Mouse (Mus musculus) lung, embryonic 16.5 days (tissue): ENCODE data around the gene Cgas. TPM values are rescaled to one million over a fixed set of nuclear protein-coding genes. Genes with fewer than 3 reads are reported as not detected.
"Not testable (repeated sequence)": the region's sequence is repeated elsewhere in the genome, so short reads cannot be mapped to it uniquely, and the experiment has no call there.

Experiments
- ATAC-seq: fragments of 200-750 bp; cut with Nextera tagmentation; 2 replicates; pipeline ENCODE4 v1.8.0; 2017; ENCODE audit warnings: low read depth, mild to moderate bottlenecking, moderate library complexity
- H3K27ac ChIP-seq: fragments of 300-500 bp; sonication (generic); 2 replicates; pipeline ENCODE4 v1.5.1; 2014; ENCODE audit warnings: mild to moderate bottlenecking, control low read depth, low read length
- H3K27me3 ChIP-seq: fragments of 300-500 bp; sonication (generic); 2 replicates; pipeline ENCODE4 v1.6.1; 2014; ENCODE audit warnings: low read depth, low read length, mixed read lengths; ENCODE audit not compliant: control insufficient read depth, insufficient read depth
- H3K36me3 ChIP-seq: fragments of 300-500 bp; sonication (generic); 2 replicates; pipeline ENCODE4 v1.6.1; 2014; ENCODE audit warnings: low read length; ENCODE audit not compliant: control insufficient read depth, insufficient read depth
- H3K4me1 ChIP-seq: fragments of 300-500 bp; sonication (generic); replicated peaks from 2 replicates; pipeline ENCODE4 v1.6.1; 2014; ENCODE audit warnings: low read length, mixed read lengths; ENCODE audit not compliant: control insufficient read depth, insufficient read depth
- H3K4me2 ChIP-seq: fragments of 300-500 bp; sonication (generic); 2 replicates; pipeline ENCODE4 v1.6.1; 2014; ENCODE audit warnings: low read depth, low read length, control low read depth
- H3K4me3 ChIP-seq: fragments of 300-500 bp; sonication (generic); 2 replicates; pipeline ENCODE4 v1.5.1; 2014; ENCODE audit warnings: mild to moderate bottlenecking, low read length, control low read depth
- H3K9ac ChIP-seq: fragments of 300-500 bp; sonication (generic); 2 replicates; pipeline ENCODE4 v1.6.1; 2014; ENCODE audit warnings: low read length, control low read depth
- H3K9me3 ChIP-seq: fragments of 300-500 bp; sonication (generic); 2 replicates; pipeline ENCODE4 v1.6.1; 2016; ENCODE audit warnings: low read length; ENCODE audit not compliant: control insufficient read depth
- WGBS: fragments of 180-500 bp; shearing (Covaris S2); extraction: QIAGEN DNeasy Blood & Tissue Kit; methylation state at CpG from one replicate; pipeline ENCODE4 v1.1.7; 2014; 5-methylcytosine and 5-hydroxymethylcytosine counted together
- polyA plus RNA-seq: library from polyadenylated mRNA; unstranded; fragments of >200 nt; fragmentation: Nextera tagmentation; extraction: Ambion mirVana; gene quantifications from 2 replicates; pipeline ENCODE4 v1.2.1, GENCODE M21; 2015

Cgas gene
- polyA plus RNA-seq, 1 experiment from 2014 or later: 2.7 TPM

GRCm38 (mm10) chr9:78480706-78481358 lies 37.8 kb upstream of the Cgas start:
- under 1% methylated on average over 46 of the region's 46 CpGs for WGBS
- peak overlapping the region; percentile 63 for H3K4me2 ChIP-seq
- peaks cover 10% of the 10 kb centered on the region for H3K4me1 ChIP-seq
- H3K36me3 ChIP-seq: peaks cover 23% of the 10 kb centered on the region
- no peaks in the 10 kb centered on the region for H3K27me3 ChIP-seq
- ATAC-seq: peak; percentile 27
- H3K27ac ChIP-seq: peak overlapping the region; percentile 98
- H3K4me3 ChIP-seq: peak overlapping the region; percentile 83
- peak overlapping the region; percentile 100 for H3K9ac ChIP-seq
- no peaks in the 10 kb centered on the region for H3K9me3 ChIP-seq

GRCm38 (mm10) chr9:78480227-78480626 lies 37.2 kb upstream of the Cgas start:
- Histone ChIP-seq H3K27ac (peak overlapping the region; percentile 98), H3K4me1 (peaks cover 10% of the 10 kb centered on the region), H3K36me3 (peaks cover 23% of the 10 kb centered on the region), H3K4me3 (peak overlapping the region; percentile 83), H3K4me2 (peak overlapping the region; percentile 63), H3K9ac (peak overlapping the region; percentile 100)
- H3K27me3 ChIP-seq, ATAC-seq, H3K9me3 ChIP-seq: not testable (repeated sequence)
- under 1% methylated on average over 13 of the region's 13 CpGs for WGBS

GRCm38 (mm10) chr9:78479308-78479707 lies 36.3 kb upstream of the Cgas start:
- H3K27ac ChIP-seq, H3K9me3 ChIP-seq, ATAC-seq, H3K27me3 ChIP-seq: not testable (repeated sequence)
- WGBS: 21% methylated on average over 8 of the region's 8 CpGs
- peaks cover 10% of the 10 kb centered on the region for H3K4me1 ChIP-seq
- H3K36me3 ChIP-seq: peaks cover 23% of the 10 kb centered on the region
- peak overlapping the region; percentile 63 for H3K4me2 ChIP-seq
- H3K9ac ChIP-seq: peak overlapping the region; percentile 48; the same call in 1 of the 2 replicates
- peak overlapping the region; percentile 83 for H3K4me3 ChIP-seq

- H3K9ac ChIP-seq, H3K4me3 ChIP-seq, ATAC-seq, H3K9me3 ChIP-seq, H3K27me3 ChIP-seq, H3K4me2 ChIP-seq: not testable (repeated sequence)
- Histone ChIP-seq H3K27ac (0 out of 2 replicates have a peak overlapping the region, but pooled peaks have one; percentile 6), H3K36me3 (peaks cover 26% of the 10 kb centered on the region), H3K4me1 (peaks cover 10% of the 10 kb centered on the region)
- 54% methylated on average over 1 of the region's 1 CpGs for WGBS
Measured at GRCm38 (mm10) chr9:78478009-78478605, 35.1 kb upstream of the Cgas start.

GRCm38 (mm10) chr9:78477021-78477551 lies 34.0 kb upstream of the Cgas start:
- WGBS: 8% methylated on average over 5 of the region's 5 CpGs
- Histone ChIP-seq H3K4me1 (peaks cover 6% of the 10 kb centered on the region), H3K4me2 (no peak overlapping the region), H3K9me3 (no peaks in the 10 kb centered on the region), H3K27ac (no peak overlapping the region), H3K9ac (no peak overlapping the region), H3K36me3 (peaks cover 26% of the 10 kb centered on the region), H3K4me3 (no peak overlapping the region), H3K27me3 (no peaks in the 10 kb centered on the region)
- ATAC-seq: no peak

GRCm38 (mm10) chr9:78476531-78477020 lies 33.5 kb upstream of the Cgas start:
- Histone ChIP-seq H3K4me2 (no peak overlapping the region), H3K4me1 (peaks cover 6% of the 10 kb centered on the region), H3K9me3 (no peaks in the 10 kb centered on the region), H3K27ac (no peak overlapping the region), H3K27me3 (no peaks in the 10 kb centered on the region), H3K36me3 (peaks cover 26% of the 10 kb centered on the region), H3K4me3 (no peak overlapping the region), H3K9ac (no peak overlapping the region)
- ATAC-seq: no peak
- 7% methylated on average over 1 of the region's 1 CpGs for WGBS

GRCm38 (mm10) chr9:78475873-78476272 lies 32.8 kb upstream of the Cgas start:
- Histone ChIP-seq H3K9ac (no peak overlapping the region), H3K4me3 (no peak overlapping the region), H3K27me3 (no peaks in the 10 kb centered on the region), H3K4me1 (peaks cover 6% of the 10 kb centered on the region), H3K27ac (no peak overlapping the region), H3K36me3 (peaks cover 26% of the 10 kb centered on the region), H3K4me2 (no peak overlapping the region), H3K9me3 (no peaks in the 10 kb centered on the region)
- no peak for ATAC-seq
- WGBS: 74% methylated on average over 4 of the region's 4 CpGs

GRCm38 (mm10) chr9:78475383-78475780 lies 32.3 kb upstream of the Cgas start:
- Histone ChIP-seq H3K4me3 (no peak overlapping the region), H3K9ac (no peak overlapping the region), H3K36me3 (peaks cover 30% of the 10 kb centered on the region), H3K27ac (no peak overlapping the region), H3K4me2 (no peak overlapping the region), H3K4me1 (peaks cover 6% of the 10 kb centered on the region), H3K27me3 (no peaks in the 10 kb centered on the region), H3K9me3 (no peaks in the 10 kb centered on the region)
- WGBS: 81% methylated on average over 2 of the region's 2 CpGs
- ATAC-seq: no peak

- H3K9me3 ChIP-seq: no peaks in the 10 kb centered on the region
- WGBS: 78% methylated on average over 5 of the region's 5 CpGs
Measured at GRCm38 (mm10) chr9:78474771-78475382, 31.8 kb upstream of the Cgas start.

More at GRCm38 (mm10) chr9:78474771-78475382, 31.8 kb upstream of the Cgas start:
- no peaks in the 10 kb centered on the region for H3K27me3 ChIP-seq
- no peak for ATAC-seq
- peaks cover 6% of the 10 kb centered on the region for H3K4me1 ChIP-seq
- H3K27ac ChIP-seq: no peak overlapping the region
- no peak overlapping the region for H3K4me2 ChIP-seq
- H3K4me3 ChIP-seq: no peak overlapping the region
- H3K36me3 ChIP-seq: peaks cover 33% of the 10 kb centered on the region
- no peak overlapping the region for H3K9ac ChIP-seq
